Mouse (Mus musculus) E14TG2a.4 (cell line): ENCODE measurements around the gene Runx2.

ENCODE experiments used
- CTCF ChIP-seq: conservative IDR thresholded peaks from 2 replicates; pipeline ENCODE4 v1.5.1; 2014; ENCODE audit warnings: low read length
- NANOG ChIP-seq: IDR thresholded peaks from 2 replicates; pipeline ENCODE4 v1.6.1; 2014; ENCODE audit warnings: borderline replicate concordance, low read length, mixed read lengths
- POU5F1 ChIP-seq: IDR thresholded peaks from 2 replicates; pipeline ENCODE4 v1.6.1; 2014; ENCODE audit warnings: low read length, borderline replicate concordance

DNA sequence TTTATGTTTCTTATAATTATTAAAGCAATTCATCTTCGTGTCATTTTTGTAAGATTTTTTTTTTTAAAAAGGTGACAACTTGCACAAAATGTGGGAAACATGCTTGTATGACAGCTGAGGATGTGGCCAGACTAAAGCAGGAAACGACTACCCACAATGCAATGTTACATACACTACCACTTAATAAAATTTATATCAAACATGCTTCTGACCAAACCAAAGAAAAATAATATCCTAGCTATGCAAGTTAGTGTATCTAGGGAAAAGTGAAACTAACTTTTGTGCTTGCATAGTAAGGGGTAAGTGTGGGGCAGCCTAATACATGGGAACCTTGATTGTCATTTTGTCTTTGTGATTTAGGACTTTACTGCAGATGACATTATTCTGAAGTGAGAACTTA is 4.2 kb upstream of the Runx2 start:
- TF ChIP-seq CTCF (no peak), POU5F1 (no peak), NANOG (no peak)
